Mouse (Mus musculus): ENCODE data around the gene Ppp5c. TPM values are rescaled to one million over a fixed set of nuclear protein-coding genes. Genes with fewer than 3 reads are reported as not detected.
"Not testable (repeated sequence)": the region's sequence is repeated elsewhere in the genome, so short reads cannot be mapped to it uniquely, and the experiment has no call there.

Gene Ppp5c
- 100 and 102 TPM in 2 replicates for polyA plus RNA-seq (2014; fragmentation: Nextera tagmentation; extraction: Ambion mirVana)

- Histone ChIP-seq H3K4me3 (ENCODE audit: low read depth, low read length) (peak within 1 kb of the TSS; percentile 82), H3K4me2 (ENCODE audit: low read depth, low read length) (peak within 1 kb of the TSS; percentile 69), H3K4me1 (ENCODE audit: control insufficient read depth, insufficient read depth, low read length) (peaks cover 3% of the 10 kb centered on the region; the same call in 1 of the 2 replicates), H3K27me3 (ENCODE audit: control insufficient read depth, insufficient read depth, low read length) (no peaks in the 10 kb centered on the region), H3K9me3 (replicated peaks; ENCODE audit: control insufficient read depth, low read length) (no peaks in the 10 kb centered on the region), H3K9ac (replicated peaks; ENCODE audit: low read length) (peak within 1 kb of the TSS; percentile 83), H3K36me3 (replicated peaks; ENCODE audit: control insufficient read depth, insufficient read depth, low read depth, low read length) (no peaks in the 10 kb centered on the region; the same call in 1 of the 2 replicates), H3K27ac (replicated peaks; ENCODE audit: low read depth, low read length) (no peak within 1 kb of the TSS)
- DNase-seq (ENCODE audit: low spot score), result peak; percentile 95
- WGBS, result under 1% methylated on average over 50 of the region's 58 CpGs
- peak; percentile 86 for ATAC-seq (replicated peaks; ENCODE audit: insufficient number of reproducible peaks, low FRiP score, low TSS enrichment, low read depth)
These were observed at the start of gene Ppp5c for GRCm38 (mm10) chr7:17027588-17028343. TSS of gene Ppp5c (minus strand) at chr7:17027924.

GRCm38 (mm10) chr7:17076542-17076941 is 48.8 kb upstream of the Ppp5c start:
- H3K4me2 ChIP-seq (ENCODE audit: low read depth, low read length), result no peak overlapping the region
- H3K4me3 ChIP-seq (ENCODE audit: low read depth, low read length), result no peak overlapping the region
- no peak overlapping the region for H3K27ac ChIP-seq (replicated peaks; ENCODE audit: low read depth, low read length)
- no peaks in the 10 kb centered on the region for H3K27me3 ChIP-seq (ENCODE audit: control insufficient read depth, insufficient read depth, low read length)
- no peaks in the 10 kb centered on the region for H3K9me3 ChIP-seq (replicated peaks; ENCODE audit: control insufficient read depth, low read length)
- no peak for DNase-seq (ENCODE audit: low spot score)
- no peaks in the 10 kb centered on the region for H3K4me1 ChIP-seq (ENCODE audit: control insufficient read depth, insufficient read depth, low read length)
- no peak overlapping the region for H3K9ac ChIP-seq (replicated peaks; ENCODE audit: low read length)
- 93% methylated on average over 1 of the region's 1 CpGs for WGBS
- no peak for ATAC-seq (replicated peaks; ENCODE audit: insufficient number of reproducible peaks, low FRiP score, low TSS enrichment, low read depth)
- no peaks in the 10 kb centered on the region for H3K36me3 ChIP-seq (replicated peaks; ENCODE audit: control insufficient read depth, insufficient read depth, low read depth, low read length)

- Histone ChIP-seq H3K27me3 (ENCODE audit: control insufficient read depth, insufficient read depth, low read length) (no peaks in the 10 kb centered on the region), H3K4me3 (ENCODE audit: low read depth, low read length) (no peak within 1 kb of the TSS), H3K4me1 (ENCODE audit: control insufficient read depth, insufficient read depth, low read length) (no peaks in the 10 kb centered on the region), H3K27ac (replicated peaks; ENCODE audit: low read depth, low read length) (no peak within 1 kb of the TSS), H3K36me3 (replicated peaks; ENCODE audit: control insufficient read depth, insufficient read depth, low read depth, low read length) (no peaks in the 10 kb centered on the region), H3K4me2 (ENCODE audit: low read depth, low read length) (no peak within 1 kb of the TSS), H3K9me3 (replicated peaks; ENCODE audit: control insufficient read depth, low read length) (no peaks in the 10 kb centered on the region), H3K9ac (replicated peaks; ENCODE audit: low read length) (no peak within 1 kb of the TSS)
- DNase-seq (ENCODE audit: low spot score), result peak; percentile 78
- 0 out of 2 replicates have a peak, but pooled peaks have one; percentile 52 for ATAC-seq (replicated peaks; ENCODE audit: insufficient number of reproducible peaks, low FRiP score, low TSS enrichment, low read depth)
- 68% methylated on average over 23 of the region's 23 CpGs for WGBS
These were observed 46.3 kb upstream of the Ppp5c start, which contains the start of gene Psg16 for GRCm38 (mm10) chr7:17073904-17074615. TSS of gene Psg16 (plus strand) at chr7:17074040.

GRCm38 (mm10) chr7:17073513-17073903 is 45.8 kb upstream of the Ppp5c start:
- H3K36me3 ChIP-seq (replicated peaks; ENCODE audit: control insufficient read depth, insufficient read depth, low read depth, low read length), result no peaks in the 10 kb centered on the region
- H3K9me3 ChIP-seq (replicated peaks; ENCODE audit: control insufficient read depth, low read length), result no peaks in the 10 kb centered on the region
- no peak overlapping the region for H3K4me3 ChIP-seq (ENCODE audit: low read depth, low read length)
- no peak overlapping the region for H3K9ac ChIP-seq (replicated peaks; ENCODE audit: low read length)
- H3K27me3 ChIP-seq (ENCODE audit: control insufficient read depth, insufficient read depth, low read length), result no peaks in the 10 kb centered on the region
- 60% methylated on average over 5 of the region's 5 CpGs for whole genome bisulfite sequencing
- no peak overlapping the region for H3K27ac ChIP-seq (replicated peaks; ENCODE audit: low read depth, low read length)
- ATAC-seq (replicated peaks; ENCODE audit: insufficient number of reproducible peaks, low FRiP score, low TSS enrichment, low read depth) (no peak), DNase-seq (ENCODE audit: low spot score) (no peak)
- H3K4me1 ChIP-seq (ENCODE audit: control insufficient read depth, insufficient read depth, low read length), result no peaks in the 10 kb centered on the region
- no peak overlapping the region for H3K4me2 ChIP-seq (ENCODE audit: low read depth, low read length)

GRCm38 (mm10) chr7:17067651-17068050 is 39.9 kb upstream of the Ppp5c start:
- whole genome bisulfite sequencing, result 73% methylated on average over 5 of the region's 5 CpGs
- DNase-seq (ENCODE audit: low spot score); ATAC-seq (replicated peaks; ENCODE audit: insufficient number of reproducible peaks, low FRiP score, low TSS enrichment, low read depth); H3K36me3 ChIP-seq (replicated peaks; ENCODE audit: control insufficient read depth, insufficient read depth, low read depth, low read length); H3K4me3 ChIP-seq (ENCODE audit: low read depth, low read length); H3K27me3 ChIP-seq (ENCODE audit: control insufficient read depth, insufficient read depth, low read length); H3K4me1 ChIP-seq (ENCODE audit: control insufficient read depth, insufficient read depth, low read length); H3K4me2 ChIP-seq (ENCODE audit: low read depth, low read length); H3K9ac ChIP-seq (replicated peaks; ENCODE audit: low read length); H3K27ac ChIP-seq (replicated peaks; ENCODE audit: low read depth, low read length); H3K9me3 ChIP-seq (replicated peaks; ENCODE audit: control insufficient read depth, low read length): not testable (repeated sequence)

- Histone ChIP-seq H3K4me2 (ENCODE audit: low read depth, low read length) (no peak overlapping the region), H3K27me3 (ENCODE audit: control insufficient read depth, insufficient read depth, low read length) (no peaks in the 10 kb centered on the region), H3K9ac (replicated peaks; ENCODE audit: low read length) (no peak overlapping the region), H3K36me3 (replicated peaks; ENCODE audit: control insufficient read depth, insufficient read depth, low read depth, low read length) (no peaks in the 10 kb centered on the region), H3K9me3 (replicated peaks; ENCODE audit: control insufficient read depth, low read length) (no peaks in the 10 kb centered on the region), H3K4me3 (ENCODE audit: low read depth, low read length) (no peak overlapping the region), H3K27ac (replicated peaks; ENCODE audit: low read depth, low read length) (no peak overlapping the region), H3K4me1 (ENCODE audit: control insufficient read depth, insufficient read depth, low read length) (no peaks in the 10 kb centered on the region)
- no peak for ATAC-seq (replicated peaks; ENCODE audit: insufficient number of reproducible peaks, low FRiP score, low TSS enrichment, low read depth)
- DNase-seq (ENCODE audit: low spot score), result no peak
These were observed 39.3 kb upstream of the Ppp5c start for GRCm38 (mm10) chr7:17067000-17067399.

- DNase-seq (ENCODE audit: low spot score) (peak; percentile 89), ATAC-seq (replicated peaks; ENCODE audit: insufficient number of reproducible peaks, low FRiP score, low TSS enrichment, low read depth) (no peak)
- H3K36me3 ChIP-seq (replicated peaks; ENCODE audit: control insufficient read depth, insufficient read depth, low read depth, low read length), result no peaks in the 10 kb centered on the region
- no peaks in the 10 kb centered on the region for H3K27me3 ChIP-seq (ENCODE audit: control insufficient read depth, insufficient read depth, low read length)
- H3K4me3 ChIP-seq (ENCODE audit: low read depth, low read length), result no peak overlapping the region
- no peaks in the 10 kb centered on the region for H3K4me1 ChIP-seq (ENCODE audit: control insufficient read depth, insufficient read depth, low read length)
- WGBS, result 11% methylated on average over 2 of the region's 2 CpGs
- no peak overlapping the region for H3K4me2 ChIP-seq (ENCODE audit: low read depth, low read length)
- H3K9ac ChIP-seq (replicated peaks; ENCODE audit: low read length), result no peak overlapping the region
- no peaks in the 10 kb centered on the region for H3K9me3 ChIP-seq (replicated peaks; ENCODE audit: control insufficient read depth, low read length)
- H3K27ac ChIP-seq (replicated peaks; ENCODE audit: low read depth, low read length), result no peak overlapping the region
These were observed 38.7 kb upstream of the Ppp5c start for GRCm38 (mm10) chr7:17066412-17066811.

GRCm38 (mm10) chr7:17065620-17066019 is 37.9 kb upstream of the Ppp5c start:
- no peak overlapping the region for H3K9ac ChIP-seq (replicated peaks; ENCODE audit: low read length)
- no peaks in the 10 kb centered on the region for H3K9me3 ChIP-seq (replicated peaks; ENCODE audit: control insufficient read depth, low read length)
- ATAC-seq (replicated peaks; ENCODE audit: insufficient number of reproducible peaks, low FRiP score, low TSS enrichment, low read depth) (no peak), DNase-seq (ENCODE audit: low spot score) (no peak)
- no peaks in the 10 kb centered on the region for H3K27me3 ChIP-seq (ENCODE audit: control insufficient read depth, insufficient read depth, low read length)
- no peak overlapping the region for H3K4me3 ChIP-seq (ENCODE audit: low read depth, low read length)
- no peaks in the 10 kb centered on the region for H3K36me3 ChIP-seq (replicated peaks; ENCODE audit: control insufficient read depth, insufficient read depth, low read depth, low read length)
- H3K4me1 ChIP-seq (ENCODE audit: control insufficient read depth, insufficient read depth, low read length), result no peaks in the 10 kb centered on the region
- 77% methylated on average over 9 of the region's 9 CpGs for WGBS
- H3K27ac ChIP-seq (replicated peaks; ENCODE audit: low read depth, low read length), result no peak overlapping the region
- no peak overlapping the region for H3K4me2 ChIP-seq (ENCODE audit: low read depth, low read length)
